Mouse (Mus musculus) E14TG2a.4 (cell line): Measurements from ENCODE around the gene Gtf2h4.

Experiments
- CTCF ChIP-seq: conservative IDR thresholded peaks from 2 replicates; pipeline ENCODE4 v1.5.1; 2014; ENCODE audit warnings: low read length
- NANOG ChIP-seq: IDR thresholded peaks from 2 replicates; pipeline ENCODE4 v1.6.1; 2014; ENCODE audit warnings: borderline replicate concordance, low read length, mixed read lengths

DNA sequence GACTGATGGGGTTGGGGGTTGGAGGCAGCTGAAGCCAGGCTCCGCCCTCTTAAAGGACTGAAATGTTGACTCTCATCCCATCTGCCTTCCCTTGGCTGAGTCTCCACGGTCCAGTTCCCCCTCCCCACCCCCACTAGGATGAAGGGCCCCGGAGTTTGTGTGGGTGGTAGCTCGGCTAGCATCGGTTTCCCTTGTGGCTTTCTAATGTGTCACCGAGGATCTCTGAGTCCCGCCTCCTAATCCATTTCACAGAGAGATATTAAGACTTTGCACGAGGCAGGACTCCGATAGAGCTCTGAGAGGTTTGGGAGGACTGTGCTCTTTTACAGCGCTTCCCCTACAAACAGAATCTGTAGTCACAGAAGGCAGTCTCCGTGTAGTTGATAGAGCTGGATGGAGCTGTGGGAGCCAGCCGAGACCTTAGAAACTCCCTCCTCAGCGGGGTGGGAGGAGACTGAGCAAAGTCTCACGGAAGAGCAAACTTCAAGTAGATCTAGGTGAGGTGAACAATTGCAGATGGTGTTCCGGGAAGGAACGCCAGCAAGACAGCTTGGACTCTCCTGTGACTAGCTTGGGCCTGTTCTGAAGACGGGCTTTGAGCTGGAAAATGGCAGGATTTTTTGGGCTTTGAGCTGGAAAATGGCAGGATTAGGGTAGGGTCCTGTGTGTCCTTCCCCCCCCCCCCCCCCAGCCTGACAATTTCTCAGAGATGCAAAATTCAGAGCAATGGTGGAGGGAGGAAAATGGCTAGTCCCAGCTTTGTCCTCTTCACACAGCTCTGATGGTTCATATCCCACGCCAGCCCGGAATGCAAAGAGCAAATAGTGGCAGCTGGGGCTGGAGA lies 31.3 kb upstream of the Gtf2h4 start, which contains the start of gene Ddr1:
- TF ChIP-seq CTCF (no peak), NANOG (no peak)
